Mouse (Mus musculus) CH12.LX (cell line): Measurements from ENCODE around the gene Srr.

ENCODE experiments used
- CHD1 ChIP-seq: IDR thresholded peaks from 2 replicates; pipeline ENCODE4 v1.6.1; 2012; ENCODE audit warnings: low read depth, low read length, improper control_type of control experiment, inconsistent platforms
- CTCF ChIP-seq, 2 experiments: IDR thresholded peaks in 1 of 2; conservative IDR thresholded peaks in 1 of 2; 2 replicates each; pipeline ENCODE4 v1.5.1; 2011 to 2012; ENCODE audit warnings: low read depth in 2 of 2, low read length in 2 of 2, improper control_type of control experiment in 1 of 2, inconsistent platforms in 1 of 2, mild to moderate bottlenecking in 1 of 2, moderate library complexity in 1 of 2
- E2F4 ChIP-seq: IDR thresholded peaks from 2 replicates; pipeline ENCODE4 v1.6.1; 2011; ENCODE audit warnings: low read depth, low read length, improper control_type of control experiment; ENCODE audit not compliant: insufficient replicate concordance
- ELF1 ChIP-seq: IDR thresholded peaks from 2 replicates; pipeline ENCODE4 v1.6.1; 2014; ENCODE audit warnings: low read depth, mild to moderate bottlenecking, inconsistent platforms, low read length, improper control_type of control experiment
- EP300 ChIP-seq: IDR thresholded peaks from 2 replicates; pipeline ENCODE4 v1.6.1; 2011; ENCODE audit warnings: low read length, improper control_type of control experiment
- HCFC1 ChIP-seq: IDR thresholded peaks from 2 replicates; pipeline ENCODE4 v1.6.1; 2012; ENCODE audit warnings: low read depth, mild to moderate bottlenecking, inconsistent platforms, low read length, improper control_type of control experiment
- KAT2A ChIP-seq: IDR thresholded peaks from 2 replicates; pipeline ENCODE4 v1.6.1; 2012; ENCODE audit warnings: low read length, improper control_type of control experiment, inconsistent platforms; ENCODE audit not compliant: insufficient replicate concordance
- MAX ChIP-seq: IDR thresholded peaks from 2 replicates; pipeline ENCODE4 v1.6.1; 2011; ENCODE audit warnings: low read length, improper control_type of control experiment
- MEF2A ChIP-seq: IDR thresholded peaks from 2 replicates; pipeline ENCODE4 v1.6.1; 2014; ENCODE audit warnings: low read depth, mild to moderate bottlenecking, inconsistent platforms, low read length, improper control_type of control experiment, borderline replicate concordance
- POLR2AphosphoS2 ChIP-seq: IDR thresholded peaks from 2 replicates; pipeline ENCODE4 v1.6.1; 2011; ENCODE audit warnings: low read depth, low read length, improper control_type of control experiment
- RCOR1 ChIP-seq: conservative IDR thresholded peaks from 2 replicates; pipeline ENCODE4 v1.6.1; 2012; ENCODE audit warnings: low read depth, mild to moderate bottlenecking, inconsistent platforms, low read length, improper control_type of control experiment
- SIN3A ChIP-seq: IDR thresholded peaks from 2 replicates; pipeline ENCODE4 v1.6.1; 2012; ENCODE audit warnings: low read length, improper control_type of control experiment, inconsistent platforms
- ZMIZ1 ChIP-seq: IDR thresholded peaks from 2 replicates; pipeline ENCODE4 v1.6.1; 2012; ENCODE audit warnings: low read depth, mild to moderate bottlenecking, inconsistent platforms, low read length, improper control_type of control experiment
- ZNF384 ChIP-seq: IDR thresholded peaks from 2 replicates; pipeline ENCODE4 v1.6.1; 2012; ENCODE audit warnings: low read depth, low read length, improper control_type of control experiment, inconsistent platforms

- TF ChIP-seq POLR2AphosphoS2 (no peak), SIN3A (no peak), CTCF (conservative IDR thresholded peaks at IDR 0.05 in 1 of 2, IDR thresholded peaks at IDR 0.05 in 1 of 2; ENCODE audit: low read depth in 2 of 2, low read length in 2 of 2) (no peak), E2F4 (no peak), ELF1 (no peak), EP300 (no peak), MEF2A (no peak), ZNF384 (no peak), KAT2A (no peak), ZMIZ1 (no peak), HCFC1 (no peak), RCOR1 (no peak), CHD1 (no peak), MAX (no peak)
These were observed 55.2 kb downstream of the Srr start for GRCm38 (mm10) chr11:74870544-74870943.
